Mouse (Mus musculus) limb, embryonic 11.5 days (tissue): ENCODE results near the gene Wdsub1. TPM values are rescaled to one million over a fixed set of nuclear protein-coding genes. Genes with fewer than 3 reads are reported as not detected.

ENCODE experiments used
- ATAC-seq: fragments of 200-750 bp; cut with Nextera tagmentation; 2 replicates; pipeline ENCODE4 v1.8.0; 2017; ENCODE audit warnings: low read depth; ENCODE audit not compliant: insufficient number of reproducible peaks, low FRiP score, low TSS enrichment
- DNase-seq: peaks from one replicate; pipeline ENCODE4 v3.0.0-alpha.2; 2015; ENCODE audit warnings: low spot score
- H3K27ac ChIP-seq: fragments of 300-500 bp; sonication (generic); replicated peaks from 2 replicates; pipeline ENCODE4 v1.5.1; 2014; ENCODE audit warnings: low read depth, mild to moderate bottlenecking, low read length
- H3K27me3 ChIP-seq: fragments of 300-500 bp; sonication (generic); 2 replicates; pipeline ENCODE4 v1.6.1; 2014; ENCODE audit warnings: mild to moderate bottlenecking, low read length, mixed read lengths; ENCODE audit not compliant: control insufficient read depth, insufficient read depth
- H3K36me3 ChIP-seq: fragments of 300-500 bp; sonication (generic); 2 replicates; pipeline ENCODE4 v1.6.1; 2014; ENCODE audit warnings: mild to moderate bottlenecking, low read length, moderate library complexity, mixed read lengths; ENCODE audit not compliant: control insufficient read depth, insufficient read depth
- H3K4me1 ChIP-seq: fragments of 300-500 bp; sonication (generic); 2 replicates; pipeline ENCODE4 v1.6.1; 2014; ENCODE audit warnings: low read length, mixed read lengths; ENCODE audit not compliant: control insufficient read depth, insufficient read depth
- H3K4me2 ChIP-seq: fragments of 300-500 bp; sonication (generic); 2 replicates; pipeline ENCODE4 v1.6.1; 2014; ENCODE audit warnings: low read depth, mild to moderate bottlenecking, moderate library complexity; ENCODE audit not compliant: severe bottlenecking
- H3K4me3 ChIP-seq: fragments of 300-500 bp; sonication (generic); 2 replicates; pipeline ENCODE4 v1.5.1; 2014; ENCODE audit warnings: low read depth, low read length
- H3K9ac ChIP-seq: fragments of 300-500 bp; sonication (generic); 2 replicates; pipeline ENCODE4 v1.6.1; 2014; ENCODE audit warnings: mild to moderate bottlenecking, low read length
- H3K9me3 ChIP-seq: fragments of 300-500 bp; sonication (generic); 2 replicates; pipeline ENCODE4 v1.6.1; 2016; ENCODE audit warnings: low read length; ENCODE audit not compliant: control insufficient read depth
- WGBS: fragments of 180-500 bp; shearing (Covaris S2); extraction: QIAGEN DNeasy Blood & Tissue Kit; methylation state at CpG from one replicate; pipeline ENCODE4 v1.1.7; 2014; 5-methylcytosine and 5-hydroxymethylcytosine counted together
- polyA plus RNA-seq: library from polyadenylated mRNA; unstranded; fragments of >200 nt; fragmentation: Nextera tagmentation; extraction: Ambion mirVana; gene quantifications from 2 replicates; pipeline ENCODE4 v1.2.1, GENCODE M21; 2014

Gene Wdsub1
- polyA plus RNA-seq, 1 experiment from 2014 or later, result 33.5 TPM

DNA sequence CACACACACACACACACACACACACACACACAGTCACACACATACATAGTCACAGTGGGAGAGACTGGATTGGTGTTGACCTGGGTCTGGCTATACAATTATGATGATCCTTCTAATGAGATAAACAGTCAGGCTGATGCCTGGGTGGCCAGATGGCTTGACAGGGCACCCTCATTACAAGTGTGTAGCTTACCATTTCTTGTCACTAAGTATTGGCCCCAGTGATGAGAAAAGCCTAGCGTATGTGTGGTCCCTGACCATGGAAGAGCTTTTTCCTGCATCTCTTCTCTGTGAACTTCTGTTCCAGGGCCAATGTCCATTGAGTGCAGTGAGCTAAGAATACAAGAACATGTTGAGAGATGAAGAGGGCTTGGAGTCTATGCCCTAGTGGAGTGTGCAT, 69.8 kb downstream of the Wdsub1 start:
- H3K9ac ChIP-seq, result no peak overlapping the region
- no peak overlapping the region for H3K4me3 ChIP-seq
- H3K9me3 ChIP-seq, result no peaks in the 10 kb centered on the region
- ATAC-seq, result no peak
- WGBS, result 96% methylated on average over 1 of the region's 1 CpGs
- H3K4me2 ChIP-seq, result no peak overlapping the region
- H3K27me3 ChIP-seq, result no peaks in the 10 kb centered on the region
- H3K36me3 ChIP-seq, result peaks cover 12% of the 10 kb centered on the region
- H3K4me1 ChIP-seq, result no peaks in the 10 kb centered on the region
- no peak overlapping the region for H3K27ac ChIP-seq
- DNase-seq, result no peak

DNA sequence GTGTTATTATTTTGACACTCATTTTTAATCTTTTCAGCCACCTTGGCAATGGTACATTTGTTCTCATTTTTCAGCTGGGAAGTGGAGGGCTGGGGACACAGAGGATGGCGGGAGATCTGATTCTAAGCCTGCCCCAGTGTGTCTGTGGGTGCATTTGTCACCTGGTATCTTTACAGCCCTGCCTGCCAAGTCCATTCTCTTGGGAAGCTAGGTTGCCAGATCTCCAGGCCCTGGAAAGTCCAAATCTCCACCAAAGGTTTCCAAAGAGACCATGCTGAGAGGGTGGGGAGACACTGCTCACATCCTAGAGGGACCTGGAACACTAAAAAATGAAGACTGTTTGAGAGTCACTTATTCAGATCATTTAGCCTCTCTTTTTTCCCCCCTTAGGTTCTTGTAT, 71.1 kb downstream of the Wdsub1 start:
- no peaks in the 10 kb centered on the region for H3K4me1 ChIP-seq
- no peak overlapping the region for H3K9ac ChIP-seq
- H3K4me3 ChIP-seq, result no peak overlapping the region
- WGBS, result 68% methylated on average over 1 of the region's 1 CpGs
- DNase-seq, result no peak
- peaks cover 13% of the 10 kb centered on the region for H3K36me3 ChIP-seq
- H3K27ac ChIP-seq, result no peak overlapping the region
- no peaks in the 10 kb centered on the region for H3K27me3 ChIP-seq
- no peak for ATAC-seq
- no peaks in the 10 kb centered on the region for H3K9me3 ChIP-seq
- no peak overlapping the region for H3K4me2 ChIP-seq

DNA sequence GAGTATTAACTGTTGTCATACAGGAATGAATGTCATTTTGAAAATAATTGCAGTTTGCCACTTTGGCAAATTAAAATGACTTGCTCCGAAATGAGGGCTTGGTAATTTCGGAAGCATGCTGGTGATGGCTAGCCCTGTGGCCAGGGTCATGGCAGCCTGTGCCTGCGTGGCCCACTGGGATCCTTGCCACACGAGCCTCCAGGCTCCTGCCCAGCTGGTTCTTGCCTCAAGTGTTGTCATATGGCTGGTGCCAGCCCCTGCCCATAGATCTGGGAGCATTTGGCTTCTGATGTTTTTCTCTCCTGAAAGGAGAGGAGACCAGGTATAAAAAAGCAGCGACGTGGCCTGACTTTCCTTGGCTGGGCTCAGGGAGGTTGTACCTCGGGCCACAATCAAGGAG, 72.4 kb downstream of the Wdsub1 start:
- H3K36me3 ChIP-seq, result peaks cover 13% of the 10 kb centered on the region
- no peaks in the 10 kb centered on the region for H3K9me3 ChIP-seq
- 90% methylated on average over 7 of the region's 7 CpGs for WGBS

DNA sequence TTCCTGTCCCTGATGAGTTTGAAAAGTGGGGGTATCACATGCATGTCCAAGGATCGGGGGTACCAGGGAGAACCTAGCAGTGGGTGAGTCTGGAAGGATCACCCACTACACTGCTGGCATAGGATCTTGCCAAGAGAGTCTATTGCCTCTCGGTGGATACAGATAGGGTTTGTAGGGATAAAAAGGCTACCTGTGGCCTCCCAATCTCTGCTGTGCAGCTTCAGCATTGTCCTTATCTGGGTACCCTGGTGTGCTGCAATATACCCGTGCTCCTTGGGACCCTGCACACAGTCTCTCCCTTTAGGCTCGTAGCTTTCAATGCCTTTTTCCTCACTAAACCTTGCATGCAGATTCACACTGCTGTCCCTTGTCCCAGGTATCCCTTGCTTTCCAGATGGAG, 73.8 kb downstream of the Wdsub1 start:
- no peaks in the 10 kb centered on the region for H3K4me1 ChIP-seq
- 88% methylated on average over 4 of the region's 4 CpGs for WGBS
- no peak overlapping the region for H3K4me3 ChIP-seq
- ATAC-seq, result no peak
- H3K4me2 ChIP-seq, result no peak overlapping the region
- no peaks in the 10 kb centered on the region for H3K9me3 ChIP-seq
- no peak overlapping the region for H3K9ac ChIP-seq
- H3K27me3 ChIP-seq, result no peaks in the 10 kb centered on the region
- DNase-seq, result no peak
- peaks cover 14% of the 10 kb centered on the region for H3K36me3 ChIP-seq
- no peak overlapping the region for H3K27ac ChIP-seq

More for the DNA sequence above, 72.4 kb downstream of the Wdsub1 start:
- Histone ChIP-seq H3K4me3 (no peak overlapping the region), H3K9ac (no peak overlapping the region), H3K4me2 (no peak overlapping the region), H3K4me1 (no peaks in the 10 kb centered on the region), H3K27me3 (no peaks in the 10 kb centered on the region), H3K27ac (no peak overlapping the region)
- ATAC-seq (no peak), DNase-seq (no peak)

DNA sequence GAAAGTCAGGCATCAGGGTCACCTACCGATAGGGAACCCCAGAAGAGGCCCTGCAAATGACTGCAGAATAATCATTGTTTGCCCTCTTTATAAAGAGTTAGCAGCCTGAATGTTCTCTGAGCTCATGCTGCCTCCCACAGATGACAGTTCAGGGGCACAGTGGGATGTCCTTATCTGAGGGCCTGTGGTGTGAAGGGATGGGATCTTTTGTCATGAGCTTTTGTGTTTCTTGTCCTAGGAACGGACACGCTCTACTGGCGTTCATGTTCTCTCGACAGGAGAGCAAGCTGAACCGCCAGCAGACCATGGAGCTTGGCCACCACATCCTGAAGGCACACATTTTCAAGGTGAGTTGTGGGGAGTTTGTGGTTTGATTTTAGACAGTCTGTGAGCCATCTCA, 76.4 kb downstream of the Wdsub1 start:
- DNase-seq (no peak), ATAC-seq (no peak)
- H3K4me2 ChIP-seq, result no peak overlapping the region
- no peaks in the 10 kb centered on the region for H3K9me3 ChIP-seq
- no peak overlapping the region for H3K4me3 ChIP-seq
- no peak overlapping the region for H3K27ac ChIP-seq
- no peak overlapping the region for H3K9ac ChIP-seq
- WGBS, result 91% methylated on average over 6 of the region's 6 CpGs
- no peaks in the 10 kb centered on the region for H3K4me1 ChIP-seq
- peaks cover 13% of the 10 kb centered on the region; the same call in 1 of the 2 replicates for H3K36me3 ChIP-seq
- H3K27me3 ChIP-seq, result no peaks in the 10 kb centered on the region

DNA sequence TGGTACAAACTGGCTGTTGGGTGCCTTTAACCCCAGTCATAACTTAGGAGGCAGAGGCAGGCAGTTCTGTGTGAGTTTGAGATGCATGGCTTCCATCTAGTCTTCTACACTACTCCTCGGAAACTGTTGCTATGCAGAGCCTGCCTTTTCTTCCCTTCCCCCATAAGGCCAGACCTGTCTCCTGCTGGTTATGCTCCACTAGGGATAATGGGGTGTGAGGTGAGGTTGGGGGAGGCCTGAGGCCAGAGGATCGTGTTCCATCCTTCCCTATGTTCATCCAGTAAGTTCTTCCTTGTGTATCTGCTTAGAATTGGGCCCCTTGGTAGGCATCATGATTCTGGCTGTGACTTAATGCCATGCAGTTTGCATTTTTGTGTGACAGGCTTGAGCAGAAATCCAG, 76.8 kb downstream of the Wdsub1 start:
- Histone ChIP-seq H3K9ac (no peak overlapping the region), H3K27ac (no peak overlapping the region), H3K9me3 (no peaks in the 10 kb centered on the region), H3K4me3 (no peak overlapping the region), H3K36me3 (peaks cover 17% of the 10 kb centered on the region; the same call in 1 of the 2 replicates), H3K27me3 (no peaks in the 10 kb centered on the region), H3K4me1 (no peaks in the 10 kb centered on the region), H3K4me2 (no peak overlapping the region)
- DNase-seq (no peak), ATAC-seq (no peak)
- WGBS, result 61% methylated on average over 2 of the region's 2 CpGs

DNA sequence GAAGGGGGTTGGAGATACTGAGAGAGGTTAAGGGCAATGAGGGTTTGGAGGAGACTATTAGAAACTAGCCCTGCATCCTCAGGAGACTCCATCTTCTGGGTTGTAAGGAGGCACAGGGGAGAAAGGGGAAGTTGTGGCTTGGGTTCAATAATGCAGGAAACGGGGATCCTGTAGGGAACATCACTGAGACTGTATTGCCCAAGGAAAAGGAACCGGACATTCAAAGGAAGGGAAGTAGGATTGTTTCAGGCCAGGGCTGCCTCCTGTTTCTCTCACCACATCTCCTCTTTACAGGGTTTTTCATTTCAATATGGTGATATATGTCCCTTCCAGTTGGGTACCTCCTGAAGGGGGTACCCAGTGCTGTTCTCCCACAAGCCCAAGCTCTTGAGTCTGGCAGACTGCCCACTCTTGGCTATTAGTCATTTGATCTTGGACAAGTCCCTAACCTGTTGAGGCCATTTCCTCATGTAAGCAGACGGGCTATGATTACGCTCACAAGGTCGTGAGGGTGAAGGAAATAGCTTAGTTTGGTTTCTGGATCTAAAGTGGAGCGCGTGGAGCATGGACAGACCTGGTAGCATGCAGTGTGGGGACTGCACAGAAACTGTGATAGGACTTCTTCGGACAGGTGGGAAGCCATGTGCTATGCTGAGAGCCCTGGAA, 79.5 kb downstream of the Wdsub1 start:
- WGBS, result 93% methylated on average over 8 of the region's 8 CpGs
- Histone ChIP-seq H3K4me1 (no peaks in the 10 kb centered on the region), H3K27me3 (no peaks in the 10 kb centered on the region), H3K4me3 (no peak overlapping the region), H3K36me3 (peaks cover 27% of the 10 kb centered on the region), H3K9ac (no peak overlapping the region), H3K4me2 (no peak overlapping the region), H3K9me3 (no peaks in the 10 kb centered on the region), H3K27ac (no peak overlapping the region)
- DNase-seq (no peak), ATAC-seq (no peak)
